Comparison of ENCODE assay signal across 8 mouse cellular contexts in genomic region chr4:133688417-133689067, GRCm38 (mm10). TPM values are rescaled to one million over a fixed set of nuclear protein-coding genes. Genes with fewer than 3 reads are reported as not detected.
A peak's percentile ranks its signal among the peaks of the same experiment; 100 is the strongest.
DNase-seq lines count a peak whose midpoint lies in the region; ATAC-seq and TF ChIP-seq lines count a peak whose summit lies in the region.

No protein-coding gene starts in this region.

- peak overlapping the region; percentile 42; the same call in 1 of the 2 replicates for H3K27ac ChIP-seq in heart, embryonic 12.5 days (ENCODE audit: poor library complexity, severe bottlenecking)
- H3K27ac ChIP-seq in lung, postnatal 0 days (ENCODE audit: low read length), result no peak overlapping the region
- no peak overlapping the region for H3K27ac ChIP-seq in hindbrain, embryonic 10.5 days
- H3K27ac ChIP-seq in left cerebral cortex, adult 2 months, result no peak overlapping the region

- no peak for TF ChIP-seq CTCF in lung, postnatal 0 days (IDR thresholded peaks at IDR 0.05)
- TF ChIP-seq CTCF in left cerebral cortex, adult 2 months (IDR thresholded peaks at IDR 0.05), result no peak

- no peaks in the 10 kb centered on the region for H3K9me3 ChIP-seq in heart, embryonic 12.5 days (replicated peaks)
- H3K9me3 ChIP-seq in lung, postnatal 0 days (ENCODE audit: low read length), result no peaks in the 10 kb centered on the region
- H3K9me3 ChIP-seq in hindbrain, embryonic 10.5 days, result no peaks in the 10 kb centered on the region

- no peak overlapping the region for H3K4me3 ChIP-seq in heart, embryonic 12.5 days
- no peak overlapping the region for H3K4me3 ChIP-seq in lung, postnatal 0 days (ENCODE audit: low read depth, low read length)
- H3K4me3 ChIP-seq in hindbrain, embryonic 10.5 days, result no peak overlapping the region
- no peak overlapping the region for H3K4me3 ChIP-seq in left cerebral cortex, adult 2 months

- H3K36me3 ChIP-seq in heart, embryonic 12.5 days, result peaks cover 99% of the 10 kb centered on the region
- H3K36me3 ChIP-seq in lung, postnatal 0 days (ENCODE audit: insufficient read depth, low read length), result peaks cover 66% of the 10 kb centered on the region
- H3K36me3 ChIP-seq in hindbrain, embryonic 10.5 days, result peaks cover 100% of the 10 kb centered on the region

- no peak for TF ChIP-seq EP300 in lung, postnatal 0 days (IDR thresholded peaks at IDR 0.05)

- DNase-seq in lung, adult 18-20 months, result peak; percentile 64 to 76
- DNase-seq in lung, postnatal 14 days, result no peak
- peak; percentile 26 for DNase-seq in adrenal gland, postnatal 25 days
- peak; percentile 69 for DNase-seq in lung, postnatal 0 days (ENCODE audit: low spot score)
- no peak for DNase-seq in hindbrain, embryonic 10.5 days (ENCODE audit: low spot score)
- DNase-seq in left cerebral cortex, adult 2 months (ENCODE audit: extremely low spot score in 1 of 2, low spot score in 2 of 2), result no peak
- no peak for DNase-seq in natural killer cell, adult 2 months (ENCODE audit: low spot score in 2 of 2)

- WGBS in heart, embryonic 12.5 days, result 50% methylated on average over 7 of the region's 7 CpGs
- 35% methylated on average over 7 of the region's 7 CpGs for WGBS in lung, postnatal 0 days
- WGBS in hindbrain, embryonic 10.5 days, result 93% methylated on average over 7 of the region's 7 CpGs

- intact Hi-C loops in left cerebral cortex, adult 2 months (cut with DNase I), result no loop called here

- ATAC-seq in heart, embryonic 12.5 days (ENCODE audit: insufficient number of reproducible peaks, low FRiP score), result peak; percentile 64
- ATAC-seq in lung, postnatal 0 days, result peak; percentile 81

- H3K27me3 ChIP-seq in heart, embryonic 12.5 days (replicated peaks), result no peaks in the 10 kb centered on the region
- no peaks in the 10 kb centered on the region for H3K27me3 ChIP-seq in lung, postnatal 0 days (replicated peaks; ENCODE audit: insufficient read depth, low read length)
- no peaks in the 10 kb centered on the region for H3K27me3 ChIP-seq in hindbrain, embryonic 10.5 days (ENCODE audit: insufficient read depth, poor library complexity, severe bottlenecking)

- 0 out of 2 replicates have a peak overlapping the region, but pooled peaks have one; percentile 25 for H3K9ac ChIP-seq in heart, embryonic 12.5 days
- H3K9ac ChIP-seq in lung, postnatal 0 days (replicated peaks; ENCODE audit: low read depth), result no peak overlapping the region

- H3K4me1 ChIP-seq in heart, embryonic 12.5 days (replicated peaks), result peaks cover 47% of the 10 kb centered on the region
- H3K4me1 ChIP-seq in lung, postnatal 0 days (ENCODE audit: insufficient read depth, low read depth, low read length), result peaks cover 4% of the 10 kb centered on the region; the same call in 1 of the 2 replicates
- H3K4me1 ChIP-seq in hindbrain, embryonic 10.5 days (replicated peaks), result no peaks in the 10 kb centered on the region

- H3K4me2 ChIP-seq in heart, embryonic 12.5 days, result no peak overlapping the region; the same call in 1 of the 2 replicates
- no peak overlapping the region for H3K4me2 ChIP-seq in lung, postnatal 0 days (replicated peaks; ENCODE audit: low read depth, low read length)

RNA-seq across cellular contexts. Expression of gene Pigv, which starts 16.1 kb away (rescaled TPM):
- total RNA-seq in adrenal gland, postnatal 25 days (2021), result 17.1 and 24.6 TPM in 2 replicates
- 15.0 and 18.4 TPM in 2 replicates for polyA plus RNA-seq in heart, embryonic 12.5 days (2016; fragmentation: Nextera tagmentation; extraction: Ambion mirVana)
- polyA plus RNA-seq in lung, postnatal 0 days (2015; fragmentation: Nextera tagmentation; extraction: Ambion mirVana), result 17.3 and 17.8 TPM in 2 replicates
- polyA plus RNA-seq in hindbrain, embryonic 10.5 days (2016; fragmentation: Nextera tagmentation; extraction: Ambion mirVana), result 14.5 and 16.8 TPM in 2 replicates
- 1 to 10 TPM; 7.9 to 8.1 TPM for total RNA-seq in left cerebral cortex, adult 2 months (2021)

RNA-seq across cellular contexts. Expression of gene Zdhhc18, which starts 38.6 kb away (rescaled TPM):
- 20.9 and 23.0 TPM in 2 replicates for total RNA-seq in adrenal gland, postnatal 25 days (2021)
- polyA plus RNA-seq in heart, embryonic 12.5 days (2016; fragmentation: Nextera tagmentation; extraction: Ambion mirVana), result 3.5 and 3.9 TPM in 2 replicates
- polyA plus RNA-seq in lung, postnatal 0 days (2015; fragmentation: Nextera tagmentation; extraction: Ambion mirVana), result 5.8 and 9.4 TPM in 2 replicates
- polyA plus RNA-seq in hindbrain, embryonic 10.5 days (2016; fragmentation: Nextera tagmentation; extraction: Ambion mirVana), result 1.9 and 3.1 TPM in 2 replicates
- 10 to 100 TPM; 33.2 to 36.8 TPM for total RNA-seq in left cerebral cortex, adult 2 months (2021)

Comparison
In these comparisons a context has a peak if more than half of its experiments do, and no peak if none do; other contexts are left out.
1. DNase-seq: peak in lung, adult 18-20 months (2 of 2), adrenal gland, postnatal 25 days (single experiment) and lung, postnatal 0 days (single experiment); none in lung, postnatal 14 days (single experiment), hindbrain, embryonic 10.5 days (single experiment), left cerebral cortex, adult 2 months (0 of 2) and natural killer cell, adult 2 months (0 of 2).